Mouse (Mus musculus): ENCODE results near the gene Limd2. TPM values are rescaled to one million over a fixed set of nuclear protein-coding genes. Genes with fewer than 3 reads are reported as not detected.

Gene Limd2
- polyA plus RNA-seq, 1 experiment: 114 TPM

GRCm38 (mm10) chr11:106159216-106159920, 1.3 kb downstream of the Limd2 start:
- peaks cover 28% of the 10 kb centered on the region for H3K4me1 ChIP-seq (ENCODE audit: control insufficient read depth, insufficient read depth, low read length)
- WGBS: 2% methylated on average over 24 of the region's 25 CpGs
- no peak for TF ChIP-seq POLR2A (IDR thresholded peaks at IDR 0.05; ENCODE audit: borderline replicate concordance, extremely low read depth, low read depth, low read length)
- TF ChIP-seq CTCF (IDR thresholded peaks at IDR 0.05; ENCODE audit: insufficient read depth, low read length): no peak
- peak; percentile 87 for DNase-seq
- peak overlapping the region; percentile 78 for H3K4me3 ChIP-seq (replicated peaks; ENCODE audit: extremely low read depth, low read depth, low read length)

- WGBS: 25% methylated on average over 9 of the region's 9 CpGs
- TF ChIP-seq POLR2A (IDR thresholded peaks at IDR 0.05; ENCODE audit: borderline replicate concordance, extremely low read depth, low read depth, low read length) (no peak), CTCF (IDR thresholded peaks at IDR 0.05; ENCODE audit: insufficient read depth, low read length) (no peak)
- peak overlapping the region; percentile 78 for H3K4me3 ChIP-seq (replicated peaks; ENCODE audit: extremely low read depth, low read depth, low read length)
These were observed 1.8 kb downstream of the Limd2 start for GRCm38 (mm10) chr11:106158930-106159215.

GRCm38 (mm10) chr11:106158081-106158929, 2.4 kb downstream of the Limd2 start:
- peaks cover 21% of the 10 kb centered on the region for H3K4me1 ChIP-seq (ENCODE audit: control insufficient read depth, insufficient read depth, low read length)
- DNase-seq: no peak
- H3K4me3 ChIP-seq (replicated peaks; ENCODE audit: extremely low read depth, low read depth, low read length): peak overlapping the region; percentile 78
- 47% methylated on average over 14 of the region's 14 CpGs for WGBS
- TF ChIP-seq CTCF (IDR thresholded peaks at IDR 0.05; ENCODE audit: insufficient read depth, low read length): peak; percentile 57
- TF ChIP-seq POLR2A (IDR thresholded peaks at IDR 0.05; ENCODE audit: borderline replicate concordance, extremely low read depth, low read depth, low read length): peak; percentile 24; the same call in 1 of the 2 replicates

More at GRCm38 (mm10) chr11:106158930-106159215, 1.8 kb downstream of the Limd2 start:
- H3K4me1 ChIP-seq (ENCODE audit: control insufficient read depth, insufficient read depth, low read length): peaks cover 25% of the 10 kb centered on the region
- DNase-seq: no peak

- 65% methylated on average over 7 of the region's 7 CpGs for WGBS
- DNase-seq: no peak
- H3K4me1 ChIP-seq (ENCODE audit: control insufficient read depth, insufficient read depth, low read length): peaks cover 18% of the 10 kb centered on the region
- no peak overlapping the region for H3K4me3 ChIP-seq (replicated peaks; ENCODE audit: extremely low read depth, low read depth, low read length)
- TF ChIP-seq POLR2A (IDR thresholded peaks at IDR 0.05; ENCODE audit: borderline replicate concordance, extremely low read depth, low read depth, low read length): peak; percentile 5; the same call in 1 of the 2 replicates
- no peak for TF ChIP-seq CTCF (IDR thresholded peaks at IDR 0.05; ENCODE audit: insufficient read depth, low read length)
These were observed 3.5 kb downstream of the Limd2 start for GRCm38 (mm10) chr11:106157154-106157553.

GRCm38 (mm10) chr11:106156257-106156656, 4.4 kb downstream of the Limd2 start:
- Histone ChIP-seq H3K4me1 (ENCODE audit: control insufficient read depth, insufficient read depth, low read length) (peaks cover 17% of the 10 kb centered on the region), H3K4me3 (replicated peaks; ENCODE audit: extremely low read depth, low read depth, low read length) (no peak overlapping the region)
- TF ChIP-seq CTCF (IDR thresholded peaks at IDR 0.05; ENCODE audit: insufficient read depth, low read length) (no peak), POLR2A (IDR thresholded peaks at IDR 0.05; ENCODE audit: borderline replicate concordance, extremely low read depth, low read depth, low read length) (no peak)
- 56% methylated on average over 1 of the region's 1 CpGs for WGBS
- DNase-seq: no peak

- Histone ChIP-seq H3K4me1 (ENCODE audit: control insufficient read depth, insufficient read depth, low read length) (peaks cover 14% of the 10 kb centered on the region), H3K4me3 (replicated peaks; ENCODE audit: extremely low read depth, low read depth, low read length) (no peak overlapping the region)
- 36% methylated on average over 3 of the region's 3 CpGs for WGBS
- DNase-seq: no peak
- TF ChIP-seq CTCF (IDR thresholded peaks at IDR 0.05; ENCODE audit: insufficient read depth, low read length): no peak
- no peak for TF ChIP-seq POLR2A (IDR thresholded peaks at IDR 0.05; ENCODE audit: borderline replicate concordance, extremely low read depth, low read depth, low read length)
These were observed 4.9 kb downstream of the Limd2 start for GRCm38 (mm10) chr11:106155761-106156160.

- Histone ChIP-seq H3K4me3 (replicated peaks; ENCODE audit: extremely low read depth, low read depth, low read length) (no peak overlapping the region), H3K4me1 (ENCODE audit: control insufficient read depth, insufficient read depth, low read length) (peaks cover 14% of the 10 kb centered on the region)
- WGBS: 68% methylated on average over 2 of the region's 2 CpGs
- TF ChIP-seq CTCF (IDR thresholded peaks at IDR 0.05; ENCODE audit: insufficient read depth, low read length) (no peak), POLR2A (IDR thresholded peaks at IDR 0.05; ENCODE audit: borderline replicate concordance, extremely low read depth, low read depth, low read length) (no peak)
- DNase-seq: no peak
These were observed 5.9 kb downstream of the Limd2 start for GRCm38 (mm10) chr11:106154770-106155169.

- 60% methylated on average over 5 of the region's 5 CpGs for WGBS
- no peak for TF ChIP-seq POLR2A (IDR thresholded peaks at IDR 0.05; ENCODE audit: borderline replicate concordance, extremely low read depth, low read depth, low read length)
- TF ChIP-seq CTCF (IDR thresholded peaks at IDR 0.05; ENCODE audit: insufficient read depth, low read length): no peak
- Histone ChIP-seq H3K4me3 (replicated peaks; ENCODE audit: extremely low read depth, low read depth, low read length) (no peak overlapping the region), H3K4me1 (ENCODE audit: control insufficient read depth, insufficient read depth, low read length) (peaks cover 12% of the 10 kb centered on the region)
- DNase-seq: no peak
These were observed 6.6 kb downstream of the Limd2 start for GRCm38 (mm10) chr11:106154091-106154490.

GRCm38 (mm10) chr11:106152132-106152531, 8.5 kb downstream of the Limd2 start:
- no peak for DNase-seq
- 72% methylated on average over 8 of the region's 8 CpGs for WGBS
- Histone ChIP-seq H3K4me3 (replicated peaks; ENCODE audit: extremely low read depth, low read depth, low read length) (no peak overlapping the region), H3K4me1 (ENCODE audit: control insufficient read depth, insufficient read depth, low read length) (peaks cover 2% of the 10 kb centered on the region; the same call in 1 of the 2 replicates)
- no peak for TF ChIP-seq CTCF (IDR thresholded peaks at IDR 0.05; ENCODE audit: insufficient read depth, low read length)
- TF ChIP-seq POLR2A (IDR thresholded peaks at IDR 0.05; ENCODE audit: borderline replicate concordance, extremely low read depth, low read depth, low read length): no peak
